ENCODE assay signal across 8 mouse cellular contexts in the genomic region with DNA sequence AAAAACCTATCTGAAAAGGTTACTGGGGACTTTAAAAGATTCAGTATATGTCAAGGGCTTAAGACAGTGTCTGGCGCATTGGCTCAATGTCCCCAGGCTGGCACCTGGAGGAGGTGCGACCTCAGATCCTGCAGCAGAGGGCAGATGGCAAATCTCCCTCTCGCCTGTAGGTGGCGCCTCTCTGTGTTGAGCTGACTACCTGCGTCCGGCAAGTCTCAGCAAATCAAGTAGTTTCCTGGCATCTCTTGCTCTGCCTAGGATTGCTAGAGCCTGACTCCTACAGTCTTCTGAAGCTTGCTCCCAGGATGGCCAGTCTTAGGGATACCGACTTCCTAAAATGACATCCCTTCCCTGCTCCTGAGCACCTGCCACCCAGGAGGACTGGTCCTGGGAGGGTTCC. TPM values are rescaled to one million over a fixed set of nuclear protein-coding genes. Genes with fewer than 3 reads are reported as not detected.
DNase-seq lines count a peak whose midpoint lies in the region; TF ChIP-seq lines count a peak whose summit lies in the region.

No protein-coding gene starts in this region.

- WGBS in bone marrow, adult 2 months = 3% methylated on average over 7 of the region's 7 CpGs

- no peaks in the 10 kb centered on the region for H3K4me1 ChIP-seq in bone marrow, adult 2 months (ENCODE audit: control insufficient read depth, insufficient read depth, low read length)

- H3K27ac ChIP-seq in bone marrow, adult 2 months (ENCODE audit: control insufficient read depth, insufficient read depth, low read depth, low read length, poor library complexity) = no peak overlapping the region

- no peak overlapping the region for H3K4me3 ChIP-seq in bone marrow, adult 2 months (replicated peaks; ENCODE audit: control insufficient read depth, low read depth, low read length)

- no peak for TF ChIP-seq POLR2A in bone marrow, adult 2 months (IDR thresholded peaks at IDR 0.05; ENCODE audit: borderline replicate concordance, control insufficient read depth, low read depth, low read length)

- TF ChIP-seq CTCF in bone marrow, adult 2 months (IDR thresholded peaks at IDR 0.05; ENCODE audit: control insufficient read depth, insufficient read depth, low read length) = peak; percentile 87

- peak; percentile 12 for DNase-seq in ovary, postnatal 10 days (ENCODE audit: low spot score)
- no peak for DNase-seq in ovary, adult 18-20 months (ENCODE audit: low spot score)
- DNase-seq in forelimb bud, embryonic 11.5 days (ENCODE audit: low read depth, low spot score) = peak; percentile 74
- DNase-seq in kidney, postnatal 10 days = peak; percentile 83
- peak; percentile 72 for DNase-seq in lung, postnatal 25 days (ENCODE audit: low spot score)
- DNase-seq in spleen, adult 12 weeks (ENCODE audit: low spot score) = peak; percentile 39
- DNase-seq in MN1 (ENCODE audit: low spot score) = no peak

RNA-seq across cellular contexts. Expression of gene Skap1, which starts 25.6 kb away (rescaled TPM):
- polyA plus RNA-seq in bone marrow, adult 2 months (2011; ENCODE audit: insufficient read depth, insufficient read length, low replicate concordance, missing spikeins) = 4.9 and 5.0 TPM in 2 replicates

Comparison
In these comparisons a context has a peak if more than half of its experiments do, and no peak if none do; other contexts are left out.
1. DNase-seq: peak in ovary, postnatal 10 days (single experiment), forelimb bud, embryonic 11.5 days (single experiment), kidney, postnatal 10 days (single experiment), lung, postnatal 25 days (single experiment) and spleen, adult 12 weeks (single experiment); none in ovary, adult 18-20 months (single experiment) and MN1 (single experiment).